Mouse (Mus musculus): ENCODE data around the gene Gtpbp2. TPM values are rescaled to one million over a fixed set of nuclear protein-coding genes. Genes with fewer than 3 reads are reported as not detected.
A peak's percentile ranks its signal among the peaks of the same experiment; 100 is the strongest.

Gene Gtpbp2
- polyA plus RNA-seq, 1 experiment from 2014 or later = 48.8 TPM

- Histone ChIP-seq H3K9me3 (no peaks in the 10 kb centered on the region), H3K4me2 (replicated peaks) (no peak overlapping the region), H3K4me3 (no peak overlapping the region), H3K27ac (no peak overlapping the region), H3K36me3 (peaks cover 73% of the 10 kb centered on the region), H3K27me3 (no peaks in the 10 kb centered on the region), H3K4me1 (no peaks in the 10 kb centered on the region), H3K9ac (no peak overlapping the region)
- WGBS = 73% methylated on average over 6 of the region's 6 CpGs
- no peak for ATAC-seq (ENCODE audit: insufficient number of reproducible peaks, insufficient read depth, low FRiP score, low TSS enrichment)
These were observed 32.9 kb upstream of the Gtpbp2 start for GRCm38 (mm10) chr17:46127814-46128493.

- no peak for ATAC-seq (ENCODE audit: insufficient number of reproducible peaks, insufficient read depth, low FRiP score, low TSS enrichment)
- no peak overlapping the region for H3K4me2 ChIP-seq (replicated peaks)
- H3K9ac ChIP-seq = no peak overlapping the region
- no peak overlapping the region for H3K4me3 ChIP-seq
- WGBS = 84% methylated on average over 13 of the region's 13 CpGs
- no peaks in the 10 kb centered on the region for H3K4me1 ChIP-seq
- H3K27ac ChIP-seq = no peak overlapping the region
- H3K36me3 ChIP-seq = peaks cover 53% of the 10 kb centered on the region
- H3K9me3 ChIP-seq = no peaks in the 10 kb centered on the region
- H3K27me3 ChIP-seq = no peaks in the 10 kb centered on the region
These were observed 30.9 kb upstream of the Gtpbp2 start for GRCm38 (mm10) chr17:46129741-46130498.

- WGBS = 12% methylated on average over 12 of the region's 12 CpGs
- ATAC-seq (ENCODE audit: insufficient number of reproducible peaks, insufficient read depth, low FRiP score, low TSS enrichment) = no peak
These were observed 28.6 kb upstream of the Gtpbp2 start for GRCm38 (mm10) chr17:46132058-46132718.

GRCm38 (mm10) chr17:46132862-46133261 is 28.0 kb upstream of the Gtpbp2 start:
- H3K4me3 ChIP-seq = no peak overlapping the region
- H3K9ac ChIP-seq = no peak overlapping the region
- no peak overlapping the region for H3K4me2 ChIP-seq (replicated peaks)
- no peaks in the 10 kb centered on the region for H3K9me3 ChIP-seq
- no peak for ATAC-seq (ENCODE audit: insufficient number of reproducible peaks, insufficient read depth, low FRiP score, low TSS enrichment)
- 69% methylated on average over 8 of the region's 8 CpGs for WGBS
- H3K27ac ChIP-seq = no peak overlapping the region
- H3K36me3 ChIP-seq = peaks cover 24% of the 10 kb centered on the region
- no peaks in the 10 kb centered on the region for H3K4me1 ChIP-seq
- H3K27me3 ChIP-seq = no peaks in the 10 kb centered on the region

More at GRCm38 (mm10) chr17:46132058-46132718, 28.6 kb upstream of the Gtpbp2 start:
- H3K9ac ChIP-seq = no peak overlapping the region
- H3K36me3 ChIP-seq = peaks cover 31% of the 10 kb centered on the region
- no peaks in the 10 kb centered on the region for H3K4me1 ChIP-seq
- no peaks in the 10 kb centered on the region for H3K9me3 ChIP-seq
- no peak overlapping the region for H3K4me3 ChIP-seq
- H3K4me2 ChIP-seq (replicated peaks) = no peak overlapping the region
- H3K27me3 ChIP-seq = no peaks in the 10 kb centered on the region
- no peak overlapping the region for H3K27ac ChIP-seq

GRCm38 (mm10) chr17:46138563-46139236 is 22.1 kb upstream of the Gtpbp2 start:
- Histone ChIP-seq H3K9me3 (no peaks in the 10 kb centered on the region), H3K4me2 (replicated peaks) (no peak overlapping the region), H3K4me1 (peaks cover 9% of the 10 kb centered on the region; the same call in 1 of the 2 replicates), H3K9ac (no peak overlapping the region), H3K27ac (no peak overlapping the region), H3K4me3 (no peak overlapping the region), H3K27me3 (no peaks in the 10 kb centered on the region), H3K36me3 (no peaks in the 10 kb centered on the region)
- no peak for ATAC-seq (ENCODE audit: insufficient number of reproducible peaks, insufficient read depth, low FRiP score, low TSS enrichment)
- WGBS = 77% methylated on average over 8 of the region's 8 CpGs

GRCm38 (mm10) chr17:46139872-46140271 is 21.0 kb upstream of the Gtpbp2 start:
- H3K27me3 ChIP-seq = no peaks in the 10 kb centered on the region
- no peak overlapping the region for H3K27ac ChIP-seq
- no peak for ATAC-seq (ENCODE audit: insufficient number of reproducible peaks, insufficient read depth, low FRiP score, low TSS enrichment)
- peaks cover 14% of the 10 kb centered on the region for H3K4me1 ChIP-seq
- WGBS = 88% methylated on average over 3 of the region's 3 CpGs
- H3K36me3 ChIP-seq = no peaks in the 10 kb centered on the region
- no peak overlapping the region for H3K9ac ChIP-seq
- H3K9me3 ChIP-seq = no peaks in the 10 kb centered on the region
- no peak overlapping the region for H3K4me2 ChIP-seq (replicated peaks)
- H3K4me3 ChIP-seq = no peak overlapping the region

- H3K9ac ChIP-seq = peak within 1 kb of the TSS; percentile 19
- no peaks in the 10 kb centered on the region for H3K9me3 ChIP-seq
- peak; percentile 95 for ATAC-seq (ENCODE audit: insufficient number of reproducible peaks, insufficient read depth, low FRiP score, low TSS enrichment)
- peak within 1 kb of the TSS; percentile 50; the same call in 1 of the 2 replicates for H3K27ac ChIP-seq
- peaks cover 14% of the 10 kb centered on the region for H3K4me1 ChIP-seq
- H3K27me3 ChIP-seq = no peaks in the 10 kb centered on the region
- 5% methylated on average over 37 of the region's 37 CpGs for WGBS
- H3K4me3 ChIP-seq = peak within 1 kb of the TSS; percentile 54
- peaks cover 23% of the 10 kb centered on the region for H3K36me3 ChIP-seq
- peak within 1 kb of the TSS; percentile 85 for H3K4me2 ChIP-seq (replicated peaks)
These were observed 17.0 kb upstream of the Gtpbp2 start, which contains the start of gene Rsph9 for GRCm38 (mm10) chr17:46143578-46144423. Gene Rsph9, minus strand, starts transcription at chr17:46144216.

GRCm38 (mm10) chr17:46152847-46153782 is 7.7 kb upstream of the Gtpbp2 start, which contains the start of gene Mad2l1bp:
Gene Mad2l1bp, minus strand, starts transcription at chr17:46153553.
- peak; percentile 76 for ATAC-seq (ENCODE audit: insufficient number of reproducible peaks, insufficient read depth, low FRiP score, low TSS enrichment)
- H3K9me3 ChIP-seq = no peaks in the 10 kb centered on the region
- H3K4me3 ChIP-seq = peak within 1 kb of the TSS; percentile 64
- peaks cover 16% of the 10 kb centered on the region for H3K36me3 ChIP-seq
- peak within 1 kb of the TSS; percentile 69 for H3K27ac ChIP-seq
- no peaks in the 10 kb centered on the region for H3K27me3 ChIP-seq
- WGBS = 4% methylated on average over 33 of the region's 33 CpGs
- H3K4me1 ChIP-seq = peaks cover 8% of the 10 kb centered on the region; the same call in 1 of the 2 replicates
- peak within 1 kb of the TSS; percentile 73 for H3K9ac ChIP-seq
- H3K4me2 ChIP-seq (replicated peaks) = peak within 1 kb of the TSS; percentile 95

- H3K27me3 ChIP-seq = no peaks in the 10 kb centered on the region
- H3K4me3 ChIP-seq = no peak overlapping the region
- H3K4me2 ChIP-seq (replicated peaks) = no peak overlapping the region
- WGBS = 92% methylated on average over 3 of the region's 3 CpGs
- no peak overlapping the region for H3K27ac ChIP-seq
- peaks cover 4% of the 10 kb centered on the region; the same call in 1 of the 2 replicates for H3K36me3 ChIP-seq
- no peak for ATAC-seq (ENCODE audit: insufficient number of reproducible peaks, insufficient read depth, low FRiP score, low TSS enrichment)
- H3K9me3 ChIP-seq = no peaks in the 10 kb centered on the region
- H3K9ac ChIP-seq = no peak overlapping the region
- H3K4me1 ChIP-seq = peaks cover 8% of the 10 kb centered on the region; the same call in 1 of the 2 replicates
These were observed 6.5 kb upstream of the Gtpbp2 start for GRCm38 (mm10) chr17:46154336-46154735.

GRCm38 (mm10) chr17:46156680-46157079 is 4.2 kb upstream of the Gtpbp2 start:
- WGBS = 82% methylated on average over 5 of the region's 5 CpGs
- no peaks in the 10 kb centered on the region for H3K36me3 ChIP-seq
- H3K4me3 ChIP-seq = no peak overlapping the region
- H3K9me3 ChIP-seq = no peaks in the 10 kb centered on the region
- no peak overlapping the region for H3K27ac ChIP-seq
- ATAC-seq (ENCODE audit: insufficient number of reproducible peaks, insufficient read depth, low FRiP score, low TSS enrichment) = no peak
- H3K9ac ChIP-seq = no peak overlapping the region
- no peaks in the 10 kb centered on the region for H3K27me3 ChIP-seq
- H3K4me2 ChIP-seq (replicated peaks) = no peak overlapping the region
- H3K4me1 ChIP-seq = peaks cover 15% of the 10 kb centered on the region; the same call in 1 of the 2 replicates
